Mouse (Mus musculus): Measurements from ENCODE around the gene Frmd6. TPM values are rescaled to one million over a fixed set of nuclear protein-coding genes. Genes with fewer than 3 reads are reported as not detected.

The Frmd6 gene
- polyA plus RNA-seq (2012; rRNA removed), result 11.2 and 14.2 TPM in 2 replicates

DNA sequence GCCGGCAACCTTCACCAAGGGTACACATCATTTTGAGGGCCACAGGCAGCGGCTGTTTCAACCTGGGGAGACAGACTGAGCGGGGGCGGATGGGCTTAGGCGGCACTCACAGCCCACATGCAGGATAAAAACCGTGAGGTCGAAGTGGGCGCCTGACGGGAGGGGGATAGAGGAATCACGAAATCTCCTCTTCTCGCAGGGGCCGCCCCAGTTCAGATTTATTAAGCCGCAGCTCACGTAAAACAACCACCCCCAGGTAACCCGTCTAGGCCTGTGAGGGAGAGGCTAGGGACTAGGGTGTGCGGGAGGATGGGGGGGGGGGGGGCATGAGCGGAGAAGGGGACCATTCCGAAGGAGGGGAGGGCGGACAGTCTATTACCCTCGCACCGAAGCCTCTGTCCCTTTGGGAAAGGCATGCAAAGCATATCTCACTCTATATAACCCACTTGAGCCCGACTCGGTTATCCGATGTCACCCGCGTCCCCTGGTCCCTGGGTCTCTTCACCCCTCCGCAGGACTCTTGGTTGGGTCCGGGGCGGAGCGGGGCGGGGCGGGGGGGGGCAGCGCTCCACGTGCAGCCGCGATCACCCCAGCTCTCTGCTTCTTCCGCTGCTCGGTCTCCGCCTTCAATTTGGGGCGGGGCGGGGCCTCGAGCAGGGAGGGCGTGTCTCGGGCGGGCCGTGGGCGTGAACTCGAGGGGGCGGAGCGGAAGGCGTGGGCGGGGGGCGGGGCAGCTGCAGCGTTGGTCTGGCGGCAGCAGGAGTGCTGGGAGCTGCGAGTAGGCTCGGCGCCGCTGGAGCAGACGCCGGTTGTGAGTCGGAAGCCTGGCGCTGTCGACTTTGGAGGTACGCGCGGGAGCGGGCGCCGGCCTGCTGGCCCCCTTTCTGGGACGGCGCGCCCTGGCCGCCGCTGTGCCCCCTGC lies at the start of gene Frmd6:
Frmd6 (plus strand) TSS at position 786 of the 922 bp plus-strand sequence.
- under 1% methylated on average over 75 of the region's 75 CpGs for WGBS
- TF ChIP-seq CTCF (IDR thresholded peaks at IDR 0.05; ENCODE audit: borderline replicate concordance, insufficient read depth, low read depth, low read length) (peak; percentile 10; the same call in 1 of the 2 replicates), POLR2A (IDR thresholded peaks at IDR 0.05; ENCODE audit: borderline replicate concordance, insufficient read depth, low read length) (peak; percentile 81)
- DNase-seq, result peak; percentile 95

DNA sequence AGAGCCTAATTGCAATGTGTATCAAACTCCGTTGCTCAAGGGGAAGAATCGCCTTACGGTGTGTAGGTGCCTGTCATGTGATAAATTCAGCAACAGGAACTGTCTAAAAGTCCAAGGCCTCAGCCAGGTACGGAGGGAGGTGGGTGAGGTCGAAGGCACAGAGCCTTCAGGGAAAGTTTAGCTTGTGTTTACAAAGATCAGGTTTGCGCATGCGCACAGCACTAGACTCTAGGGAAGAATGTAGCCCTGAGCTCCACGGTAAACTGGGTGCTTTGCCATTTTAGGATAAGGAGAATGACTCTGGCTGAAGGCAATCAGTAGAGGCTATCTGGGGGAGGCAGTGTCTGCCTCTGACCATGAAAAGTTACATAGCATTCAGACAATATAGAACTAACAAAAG lies 49.7 kb upstream of the Frmd6 start:
- Histone ChIP-seq H3K4me3 (replicated peaks; ENCODE audit: insufficient read depth, low read depth, low read length) (no peak overlapping the region), H3K27me3 (ENCODE audit: control insufficient read depth, insufficient read depth, low read length) (no peaks in the 10 kb centered on the region), H3K4me1 (ENCODE audit: control insufficient read depth, insufficient read depth, low read length) (no peaks in the 10 kb centered on the region), H3K27ac (ENCODE audit: insufficient read depth, low read length) (no peak overlapping the region)
- TF ChIP-seq POLR2A (IDR thresholded peaks at IDR 0.05; ENCODE audit: borderline replicate concordance, insufficient read depth, low read length) (no peak), CTCF (IDR thresholded peaks at IDR 0.05; ENCODE audit: borderline replicate concordance, insufficient read depth, low read depth, low read length) (no peak)
- no peak for DNase-seq
- 95% methylated on average over 8 of the region's 8 CpGs for WGBS

More for the DNA sequence above, at the start of gene Frmd6:
- Histone ChIP-seq H3K27me3 (ENCODE audit: control insufficient read depth, insufficient read depth, low read length) (no peaks in the 10 kb centered on the region), H3K4me1 (ENCODE audit: control insufficient read depth, insufficient read depth, low read length) (peaks cover 7% of the 10 kb centered on the region; the same call in 1 of the 2 replicates), H3K4me3 (replicated peaks; ENCODE audit: insufficient read depth, low read depth, low read length) (peak within 1 kb of the TSS; percentile 99), H3K27ac (ENCODE audit: insufficient read depth, low read length) (peak within 1 kb of the TSS; percentile 100)

DNA sequence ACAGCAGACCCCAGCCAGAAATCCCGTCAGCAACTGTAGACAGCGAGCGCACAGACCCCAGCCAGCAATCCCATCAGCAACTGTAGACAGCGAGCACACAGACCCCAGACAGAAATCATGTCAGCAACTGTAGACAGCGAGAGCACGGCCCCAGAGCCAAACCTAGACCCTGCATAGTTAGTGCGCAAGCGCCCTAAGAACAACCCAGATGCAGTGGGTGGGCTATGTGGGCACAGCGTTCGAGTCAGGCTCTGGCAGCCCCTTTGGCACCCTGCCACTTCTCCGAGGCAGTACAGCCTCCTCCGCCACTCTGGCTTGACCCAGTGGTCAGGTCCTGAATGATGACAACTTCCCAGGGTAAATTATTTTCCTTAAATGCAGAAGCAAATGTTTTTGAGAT lies 48.6 kb upstream of the Frmd6 start:
- peak in 1 of 2 experiments; percentile 20 for DNase-seq
- 43% methylated on average over 12 of the region's 12 CpGs for WGBS
- H3K4me3 ChIP-seq (replicated peaks; ENCODE audit: insufficient read depth, low read depth, low read length), result no peak overlapping the region
- H3K27me3 ChIP-seq (ENCODE audit: control insufficient read depth, insufficient read depth, low read length), result no peaks in the 10 kb centered on the region
- no peak overlapping the region for H3K27ac ChIP-seq (ENCODE audit: insufficient read depth, low read length)
- TF ChIP-seq CTCF (IDR thresholded peaks at IDR 0.05; ENCODE audit: borderline replicate concordance, insufficient read depth, low read depth, low read length) (no peak), POLR2A (IDR thresholded peaks at IDR 0.05; ENCODE audit: borderline replicate concordance, insufficient read depth, low read length) (no peak)
- H3K4me1 ChIP-seq (ENCODE audit: control insufficient read depth, insufficient read depth, low read length), result no peaks in the 10 kb centered on the region

DNA sequence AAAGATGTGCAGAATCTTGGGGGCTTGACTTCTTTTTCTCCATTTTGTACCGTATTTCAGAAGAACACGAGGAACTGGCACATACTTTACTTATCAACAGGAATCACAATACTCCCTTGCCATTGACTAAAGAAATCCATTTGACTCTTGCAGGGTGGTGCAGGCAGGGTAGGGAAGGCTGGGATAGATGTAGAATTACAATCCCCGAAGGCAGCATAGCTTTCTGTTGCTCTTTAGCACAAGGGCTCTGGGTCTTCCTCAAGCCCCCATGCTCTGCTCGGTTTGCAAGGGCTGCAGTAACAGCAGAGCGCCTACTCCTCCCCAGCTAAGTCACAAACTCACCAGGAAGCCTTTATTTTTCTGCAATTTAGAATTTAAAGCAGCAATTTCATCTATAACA lies 47.8 kb upstream of the Frmd6 start:
- TF ChIP-seq CTCF (IDR thresholded peaks at IDR 0.05; ENCODE audit: borderline replicate concordance, insufficient read depth, low read depth, low read length), result no peak
- no peak for TF ChIP-seq POLR2A (IDR thresholded peaks at IDR 0.05; ENCODE audit: borderline replicate concordance, insufficient read depth, low read length)
- no peak for DNase-seq
- no peaks in the 10 kb centered on the region for H3K27me3 ChIP-seq (ENCODE audit: control insufficient read depth, insufficient read depth, low read length)
- no peak overlapping the region for H3K27ac ChIP-seq (ENCODE audit: insufficient read depth, low read length)
- no peak overlapping the region for H3K4me3 ChIP-seq (replicated peaks; ENCODE audit: insufficient read depth, low read depth, low read length)
- H3K4me1 ChIP-seq (ENCODE audit: control insufficient read depth, insufficient read depth, low read length), result no peaks in the 10 kb centered on the region
- WGBS, result 73% methylated on average over 5 of the region's 5 CpGs

DNA sequence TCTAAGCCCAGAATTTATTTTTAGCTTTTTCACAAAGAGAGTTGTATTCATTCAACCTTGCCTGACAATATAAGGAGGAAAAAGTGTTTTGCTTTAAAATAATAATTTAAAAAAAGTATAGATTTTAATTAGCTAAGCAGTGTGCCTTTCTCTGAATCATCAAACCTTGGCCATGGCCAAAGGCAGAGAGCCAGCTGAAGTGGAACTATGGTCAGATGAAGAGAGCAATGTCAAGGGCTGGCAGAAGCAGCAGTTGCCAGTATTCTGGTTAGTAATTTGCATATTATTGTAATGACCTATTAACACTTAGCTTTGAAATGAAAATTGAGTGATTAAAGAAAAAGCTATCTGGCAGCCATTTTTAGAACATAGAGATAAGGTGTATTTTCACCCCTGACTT lies 47.4 kb upstream of the Frmd6 start:
- no peak for DNase-seq
- no peaks in the 10 kb centered on the region for H3K4me1 ChIP-seq (ENCODE audit: control insufficient read depth, insufficient read depth, low read length)
- H3K27ac ChIP-seq (ENCODE audit: insufficient read depth, low read length), result no peak overlapping the region
- H3K4me3 ChIP-seq (replicated peaks; ENCODE audit: insufficient read depth, low read depth, low read length), result no peak overlapping the region
- TF ChIP-seq CTCF (IDR thresholded peaks at IDR 0.05; ENCODE audit: borderline replicate concordance, insufficient read depth, low read depth, low read length), result no peak
- TF ChIP-seq POLR2A (IDR thresholded peaks at IDR 0.05; ENCODE audit: borderline replicate concordance, insufficient read depth, low read length), result no peak
- no peaks in the 10 kb centered on the region for H3K27me3 ChIP-seq (ENCODE audit: control insufficient read depth, insufficient read depth, low read length)

DNA sequence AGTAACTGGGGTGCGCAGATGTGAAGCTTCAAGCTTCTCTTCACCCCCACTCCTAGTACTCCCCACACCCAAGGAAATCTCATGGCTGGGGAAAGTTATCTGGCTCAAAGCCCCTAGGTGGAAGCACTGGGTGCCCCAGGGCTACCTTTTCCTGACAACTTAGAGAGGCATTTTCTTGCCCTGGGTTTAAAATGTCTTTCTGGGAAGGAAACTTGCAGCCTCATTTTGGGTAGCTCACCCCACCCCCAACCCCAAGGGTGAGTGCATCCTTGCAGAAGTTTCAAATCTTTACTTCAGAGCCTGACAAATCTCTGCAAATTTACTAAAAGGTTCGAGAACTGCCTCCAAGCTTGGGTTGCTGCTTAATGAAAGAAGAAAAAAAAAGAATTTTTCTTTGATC lies 47.0 kb upstream of the Frmd6 start:
- 83% methylated on average over 2 of the region's 2 CpGs for WGBS
- TF ChIP-seq POLR2A (IDR thresholded peaks at IDR 0.05; ENCODE audit: borderline replicate concordance, insufficient read depth, low read length), result no peak
- no peak for TF ChIP-seq CTCF (IDR thresholded peaks at IDR 0.05; ENCODE audit: borderline replicate concordance, insufficient read depth, low read depth, low read length)
- Histone ChIP-seq H3K4me1 (ENCODE audit: control insufficient read depth, insufficient read depth, low read length) (no peaks in the 10 kb centered on the region), H3K27me3 (ENCODE audit: control insufficient read depth, insufficient read depth, low read length) (no peaks in the 10 kb centered on the region), H3K4me3 (replicated peaks; ENCODE audit: insufficient read depth, low read depth, low read length) (no peak overlapping the region), H3K27ac (ENCODE audit: insufficient read depth, low read length) (no peak overlapping the region)
- DNase-seq, result no peak

DNA sequence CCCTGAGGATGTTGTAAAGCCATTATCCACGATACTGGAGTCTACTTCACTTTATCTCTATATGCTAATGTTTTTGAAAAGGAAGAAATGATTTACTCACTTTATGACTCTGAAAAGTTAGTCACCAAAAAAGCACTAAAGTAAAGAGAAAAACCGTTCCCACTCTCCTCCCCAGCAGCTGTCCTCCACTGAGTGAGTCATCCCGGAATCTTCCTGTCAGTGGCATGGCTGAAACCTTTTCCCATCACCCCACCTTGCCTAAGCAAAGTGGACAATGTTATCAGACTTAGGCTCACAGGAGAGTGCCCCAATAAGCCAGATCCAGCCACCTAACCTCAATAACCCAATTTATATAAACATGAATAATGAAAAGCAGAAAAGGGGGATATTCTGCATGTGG lies 46.6 kb upstream of the Frmd6 start:
- H3K27me3 ChIP-seq (ENCODE audit: control insufficient read depth, insufficient read depth, low read length), result no peaks in the 10 kb centered on the region
- H3K27ac ChIP-seq (ENCODE audit: insufficient read depth, low read length), result no peak overlapping the region
- no peak for DNase-seq
- H3K4me1 ChIP-seq (ENCODE audit: control insufficient read depth, insufficient read depth, low read length), result no peaks in the 10 kb centered on the region
- TF ChIP-seq CTCF (IDR thresholded peaks at IDR 0.05; ENCODE audit: borderline replicate concordance, insufficient read depth, low read depth, low read length) (no peak), POLR2A (IDR thresholded peaks at IDR 0.05; ENCODE audit: borderline replicate concordance, insufficient read depth, low read length) (no peak)
- no peak overlapping the region for H3K4me3 ChIP-seq (replicated peaks; ENCODE audit: insufficient read depth, low read depth, low read length)
- 78% methylated on average over 3 of the region's 3 CpGs for WGBS

DNA sequence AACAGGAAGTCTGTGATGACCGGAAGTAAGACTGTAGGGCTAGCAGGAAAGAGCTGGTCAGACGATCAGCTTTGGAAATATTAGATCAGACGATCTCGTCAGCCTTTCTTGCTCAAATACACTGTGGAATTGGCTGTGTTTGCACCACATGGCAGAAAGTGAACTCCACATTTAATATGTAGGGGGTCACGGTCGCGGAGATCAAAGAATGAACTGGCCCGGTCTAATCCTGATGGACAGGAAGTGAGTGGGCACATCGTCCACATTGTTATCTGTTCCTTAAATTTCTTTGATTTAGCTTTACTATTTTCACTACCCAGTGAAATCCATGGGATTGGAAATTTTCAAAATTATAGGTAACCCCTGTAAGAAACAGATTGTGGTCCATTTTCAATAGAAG lies 42.3 kb upstream of the Frmd6 start:
- 69% methylated on average over 9 of the region's 9 CpGs for WGBS
- no peak overlapping the region for H3K27ac ChIP-seq (ENCODE audit: insufficient read depth, low read length)
- H3K4me1 ChIP-seq (ENCODE audit: control insufficient read depth, insufficient read depth, low read length), result no peaks in the 10 kb centered on the region
- no peak overlapping the region for H3K4me3 ChIP-seq (replicated peaks; ENCODE audit: insufficient read depth, low read depth, low read length)
- DNase-seq, result no peak
- H3K27me3 ChIP-seq (ENCODE audit: control insufficient read depth, insufficient read depth, low read length), result no peaks in the 10 kb centered on the region
- no peak for TF ChIP-seq POLR2A (IDR thresholded peaks at IDR 0.05; ENCODE audit: borderline replicate concordance, insufficient read depth, low read length)
- TF ChIP-seq CTCF (IDR thresholded peaks at IDR 0.05; ENCODE audit: borderline replicate concordance, insufficient read depth, low read depth, low read length), result no peak

Data from cerebellum, adult 2 months (tissue).